In the genomic region with DNA sequence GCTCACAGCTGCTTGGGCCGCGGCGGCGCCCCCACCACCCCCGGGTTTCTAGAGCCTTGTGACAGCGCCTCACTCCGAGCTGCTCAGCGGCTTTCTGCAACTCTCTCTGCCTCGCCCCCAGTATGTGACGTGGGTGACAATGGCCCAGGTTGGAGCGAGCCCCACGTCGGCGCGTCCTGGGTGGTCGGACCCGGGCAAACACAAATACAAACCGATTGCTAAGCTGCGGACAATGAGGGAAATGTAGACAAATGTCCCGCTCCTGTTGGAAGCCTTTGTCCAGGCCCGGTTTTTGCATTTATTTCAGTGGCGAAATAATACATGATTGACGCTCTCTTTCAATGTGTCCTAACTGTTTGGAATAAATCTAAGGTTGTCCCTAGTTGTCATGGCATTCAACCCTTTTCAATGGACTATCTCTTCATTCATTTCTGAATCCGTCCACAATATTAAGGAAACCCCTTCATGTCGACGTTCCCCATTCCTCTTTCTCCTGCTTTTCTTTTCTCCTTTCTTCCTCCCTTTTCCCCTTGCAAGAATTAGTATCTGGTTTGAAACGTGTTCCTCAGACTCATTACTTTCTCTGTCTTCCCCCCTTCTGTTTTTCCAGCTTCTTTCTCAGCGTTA, we compare ENCODE assay signal across 10 mouse cellular contexts. TPM values are rescaled to one million over a fixed set of nuclear protein-coding genes. Genes with fewer than 3 reads are reported as not detected.
DNase-seq lines count a peak whose midpoint lies in the region; ATAC-seq and TF ChIP-seq lines count a peak whose summit lies in the region.
"Had no signal": no experiment of that assay in that cellular context is flagged by ENCODE, and none has a peak within 500 bp of the region (broad histone marks: within the 10 kb centered on the region; RNA-seq: fewer than 3 reads in every experiment).

No protein-coding gene starts in this region.

- H3K27me3 ChIP-seq in stomach, embryonic 15.5 days (replicated peaks), result peaks cover 91% of the 10 kb centered on the region
- H3K27me3 ChIP-seq in stomach, postnatal 0 days (ENCODE audit: control insufficient read depth, insufficient read depth, low read length), result peaks cover 51% of the 10 kb centered on the region
- peaks cover 89% of the 10 kb centered on the region for H3K27me3 ChIP-seq in forebrain, embryonic 15.5 days
- peaks cover 100% of the 10 kb centered on the region for H3K27me3 ChIP-seq in midbrain, embryonic 10.5 days (ENCODE audit: low read depth, poor library complexity, severe bottlenecking)
- peaks cover 96% of the 10 kb centered on the region for H3K27me3 ChIP-seq in stomach, embryonic 16.5 days (ENCODE audit: control insufficient read depth, insufficient read depth, low read length)

- no peaks in the 10 kb centered on the region for H3K9me3 ChIP-seq in stomach, embryonic 15.5 days
- H3K9me3 ChIP-seq in stomach, postnatal 0 days (ENCODE audit: control insufficient read depth, low read length), result no peaks in the 10 kb centered on the region
- H3K9me3 ChIP-seq in forebrain, embryonic 15.5 days, result no peaks in the 10 kb centered on the region
- no peaks in the 10 kb centered on the region for H3K9me3 ChIP-seq in midbrain, embryonic 10.5 days (replicated peaks)
- H3K9me3 ChIP-seq in stomach, embryonic 16.5 days (replicated peaks; ENCODE audit: control insufficient read depth, low read length), result no peaks in the 10 kb centered on the region

- 2% methylated on average over 28 of the region's 28 CpGs for WGBS in stomach, embryonic 15.5 days
- 6% methylated on average over 28 of the region's 28 CpGs for WGBS in stomach, postnatal 0 days
- under 1% methylated on average over 28 of the region's 28 CpGs for WGBS in forebrain, embryonic 15.5 days
- under 1% methylated on average over 28 of the region's 28 CpGs for WGBS in midbrain, embryonic 10.5 days
- 3% methylated on average over 28 of the region's 28 CpGs for WGBS in stomach, embryonic 16.5 days

- no peak for ATAC-seq in stomach, embryonic 15.5 days (ENCODE audit: insufficient read depth, low FRiP score, low read depth)
- ATAC-seq in stomach, postnatal 0 days (ENCODE audit: low FRiP score, low TSS enrichment), result no peak
- peak; percentile 24; the same call in 1 of the 2 replicates for ATAC-seq in forebrain, embryonic 15.5 days (replicated peaks)
- ATAC-seq in stomach, embryonic 16.5 days (ENCODE audit: insufficient read depth, low FRiP score), result no peak

- TF ChIP-seq EP300 in stomach, postnatal 0 days (optimal IDR thresholded peaks at IDR 0.05), result no peak

- H3K4me2 ChIP-seq in stomach, embryonic 15.5 days, result peak overlapping the region; percentile 40
- no peak overlapping the region for H3K4me2 ChIP-seq in stomach, postnatal 0 days (replicated peaks; ENCODE audit: low read depth)
- no peak overlapping the region for H3K4me2 ChIP-seq in forebrain, embryonic 15.5 days (replicated peaks)
- no peak overlapping the region for H3K4me2 ChIP-seq in stomach, embryonic 16.5 days (ENCODE audit: low read depth, low read length)

- H3K9ac ChIP-seq in stomach, embryonic 15.5 days, result no peak overlapping the region
- no peak overlapping the region for H3K9ac ChIP-seq in stomach, postnatal 0 days (ENCODE audit: low read length)
- no peak overlapping the region for H3K9ac ChIP-seq in forebrain, embryonic 15.5 days (replicated peaks)
- H3K9ac ChIP-seq in stomach, embryonic 16.5 days (ENCODE audit: low read length), result no peak overlapping the region

- TF ChIP-seq CTCF in stomach, postnatal 0 days (IDR thresholded peaks at IDR 0.05; ENCODE audit: low read depth), result no peak

- H3K36me3 ChIP-seq in stomach, embryonic 15.5 days, result no peaks in the 10 kb centered on the region
- no peaks in the 10 kb centered on the region for H3K36me3 ChIP-seq in stomach, postnatal 0 days (ENCODE audit: control insufficient read depth, insufficient read depth, low read length)
- H3K36me3 ChIP-seq in forebrain, embryonic 15.5 days, result no peaks in the 10 kb centered on the region
- no peaks in the 10 kb centered on the region for H3K36me3 ChIP-seq in midbrain, embryonic 10.5 days
- H3K36me3 ChIP-seq in stomach, embryonic 16.5 days (ENCODE audit: control insufficient read depth, insufficient read depth, low read length), result no peaks in the 10 kb centered on the region

- no peak overlapping the region for H3K27ac ChIP-seq in stomach, embryonic 15.5 days
- H3K27ac ChIP-seq in stomach, postnatal 0 days (replicated peaks), result no peak overlapping the region
- H3K27ac ChIP-seq in forebrain, embryonic 15.5 days (replicated peaks), result no peak overlapping the region
- H3K27ac ChIP-seq in midbrain, embryonic 10.5 days (replicated peaks), result peak overlapping the region; percentile 85
- no peak overlapping the region for H3K27ac ChIP-seq in stomach, embryonic 16.5 days (ENCODE audit: low read length)

- H3K4me3 ChIP-seq in stomach, embryonic 15.5 days (replicated peaks), result no peak overlapping the region; the same call in 1 of the 2 replicates
- no peak overlapping the region for H3K4me3 ChIP-seq in stomach, postnatal 0 days (ENCODE audit: low read depth, low read length)
- no peak overlapping the region for H3K4me3 ChIP-seq in forebrain, embryonic 15.5 days
- H3K4me3 ChIP-seq in midbrain, embryonic 10.5 days, result peak overlapping the region; percentile 53
- H3K4me3 ChIP-seq in stomach, embryonic 16.5 days (replicated peaks; ENCODE audit: low read length), result peak overlapping the region; percentile 14; the same call in 1 of the 2 replicates

- no peak for DNase-seq in stomach, postnatal 0 days (ENCODE audit: low spot score)
- peak; percentile 90 for DNase-seq in midbrain, embryonic 10.5 days (ENCODE audit: low spot score)
- DNase-seq in gastrocnemius, postnatal 25 days, result no peak
- DNase-seq in right cerebral cortex, postnatal 36 days (ENCODE audit: low spot score in 2 of 2), result no peak
- no peak for DNase-seq in gastrocnemius, adult 18-20 months (ENCODE audit: low spot score)
- DNase-seq: heart, adult 18-20 months had no signal

- H3K4me1 ChIP-seq in stomach, embryonic 15.5 days, result peaks cover 13% of the 10 kb centered on the region; the same call in 1 of the 2 replicates
- no peaks in the 10 kb centered on the region for H3K4me1 ChIP-seq in stomach, postnatal 0 days (replicated peaks; ENCODE audit: control insufficient read depth, insufficient read depth)
- H3K4me1 ChIP-seq in forebrain, embryonic 15.5 days, result peaks cover 20% of the 10 kb centered on the region
- peaks cover 79% of the 10 kb centered on the region for H3K4me1 ChIP-seq in midbrain, embryonic 10.5 days
- H3K4me1 ChIP-seq in stomach, embryonic 16.5 days (ENCODE audit: control insufficient read depth, insufficient read depth, low read length), result peaks cover 12% of the 10 kb centered on the region; the same call in 1 of the 2 replicates

RNA-seq across cellular contexts. Expression of gene Nkx2-2, which starts 5.9 kb away (rescaled TPM):
- 3.5 and 6.0 TPM in 2 replicates for polyA plus RNA-seq in stomach, embryonic 15.5 days (2015; fragmentation: Nextera tagmentation; extraction: Ambion mirVana)
- 0.47 and 0.64 TPM in 2 replicates for polyA plus RNA-seq in stomach, postnatal 0 days (2015; fragmentation: Nextera tagmentation; extraction: Ambion mirVana)
- 1.5 and 4.1 TPM in 2 replicates for polyA plus RNA-seq in forebrain, embryonic 15.5 days (2015; fragmentation: Nextera tagmentation; extraction: Ambion mirVana)
- 9.2 and 11.2 TPM in 2 replicates for polyA plus RNA-seq in midbrain, embryonic 10.5 days (2016; fragmentation: Nextera tagmentation; extraction: Ambion mirVana)
- polyA plus RNA-seq in stomach, embryonic 16.5 days (2015; fragmentation: Nextera tagmentation; extraction: Ambion mirVana), result 1.0 and 1.5 TPM in 2 replicates
- total RNA-seq in gastrocnemius, postnatal 25 days (2021), result not detected
- total RNA-seq in gastrocnemius, adult 18-20 months (2021), result not detected
- total RNA-seq: heart, adult 18-20 months had no signal
- polyA plus RNA-seq: kidney, embryonic 14.5 days had no signal

Comparison
In these comparisons a context has a peak if more than half of its experiments do, and no peak if none do; other contexts are left out.
1. H3K4me3 ChIP-seq: peak in midbrain, embryonic 10.5 days (single experiment) and stomach, embryonic 16.5 days (single experiment); none in stomach, embryonic 15.5 days (single experiment), stomach, postnatal 0 days (single experiment) and forebrain, embryonic 15.5 days (single experiment).